Mouse (Mus musculus) thymus, postnatal 4 days (tissue): ENCODE data around the gene Rasgrp3.

ENCODE experiments used
- DNase-seq: peaks from one replicate; pipeline ENCODE4 v3.0.0; 2021

Rasgrp3 gene

DNA sequence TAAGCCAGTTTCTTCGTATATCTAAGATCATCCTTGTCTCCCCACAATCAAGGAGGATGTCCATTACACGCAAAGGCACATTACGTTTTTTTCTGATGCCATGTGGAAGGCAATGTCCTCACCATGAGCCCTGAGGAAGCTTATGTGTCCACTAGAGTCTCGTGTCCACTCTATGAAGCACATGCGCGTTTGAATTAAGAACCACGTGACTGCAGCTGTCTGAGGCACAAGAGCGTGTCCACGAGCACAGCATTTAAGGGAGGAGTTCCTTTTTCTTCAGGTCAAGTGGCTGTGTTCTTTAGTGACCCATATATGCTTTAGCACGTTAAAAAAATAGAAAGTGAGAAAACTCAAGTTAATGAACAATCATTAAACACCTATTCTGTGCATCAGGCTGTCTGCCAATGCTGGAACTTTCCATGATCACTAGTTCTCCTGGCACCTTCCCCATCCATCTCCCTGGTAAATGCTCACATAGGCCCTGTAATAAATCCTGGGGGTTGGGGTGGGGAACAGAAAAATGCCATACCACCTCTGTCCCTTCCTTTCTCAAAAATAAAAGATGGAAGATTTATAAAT lies 70.5 kb downstream of the Rasgrp3 start:
- DNase-seq = no peak

DNA sequence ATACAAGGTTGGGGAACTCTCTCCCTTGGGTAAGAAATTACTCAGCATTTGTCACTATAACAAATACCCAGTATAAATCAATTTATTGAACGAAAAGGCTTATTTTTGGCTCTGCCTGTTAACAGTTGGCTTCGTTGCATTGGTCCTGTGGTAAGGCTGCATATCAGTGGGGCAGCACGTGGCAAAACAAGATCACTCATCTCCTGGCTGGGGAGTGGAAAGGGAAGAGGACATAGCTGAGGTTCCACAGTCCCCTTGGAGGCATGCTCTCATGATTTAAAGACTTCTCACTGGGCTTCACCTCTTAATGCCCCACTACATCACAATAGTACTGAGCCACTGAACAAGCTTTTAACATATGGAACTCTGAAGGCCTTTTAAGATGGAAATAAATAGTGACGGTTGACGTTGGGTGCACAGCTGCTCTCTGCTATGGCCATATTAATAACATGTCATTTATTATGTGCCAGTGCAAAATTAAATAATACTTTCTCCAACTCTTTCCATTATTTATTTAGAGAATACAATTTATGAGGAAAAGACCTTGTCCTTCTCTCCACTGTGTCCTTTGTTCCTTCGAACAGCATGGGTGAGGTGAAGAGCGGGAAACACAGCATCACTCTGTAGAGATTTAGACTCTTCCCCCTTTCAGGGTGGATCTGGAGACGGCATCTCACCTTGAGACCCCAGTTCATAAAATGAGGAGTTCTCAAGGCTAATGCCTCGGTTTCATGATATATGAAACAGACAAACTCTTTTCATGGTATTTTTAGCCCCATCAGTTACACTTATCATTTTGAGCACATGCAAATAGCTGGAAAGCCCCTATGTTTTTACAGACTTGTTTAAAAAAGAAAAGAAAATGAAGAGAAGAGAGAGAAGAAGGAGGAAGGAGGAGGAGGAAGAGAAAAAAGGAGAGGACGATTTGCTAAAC lies 71.3 kb downstream of the Rasgrp3 start:
- no peak for DNase-seq

DNA sequence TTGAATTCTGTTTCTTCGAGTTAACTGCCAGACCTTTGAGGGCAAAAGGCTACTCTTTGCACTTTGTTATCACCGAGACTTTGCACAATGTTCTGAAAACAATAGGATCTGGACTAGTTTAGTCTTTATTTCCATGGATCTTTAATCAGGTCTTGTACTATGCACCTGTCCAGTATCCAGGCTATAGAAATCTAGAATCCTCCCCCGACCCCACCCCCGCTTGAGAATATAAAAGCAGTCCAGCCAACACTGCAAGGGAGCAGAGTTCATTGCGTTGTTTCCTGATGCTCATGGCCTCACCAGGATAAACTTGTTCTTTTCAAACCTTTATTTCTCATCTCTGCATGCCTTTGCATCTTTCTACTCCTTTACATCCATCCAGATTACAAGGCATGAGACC lies 73.6 kb downstream of the Rasgrp3 start:
- DNase-seq = no peak

DNA sequence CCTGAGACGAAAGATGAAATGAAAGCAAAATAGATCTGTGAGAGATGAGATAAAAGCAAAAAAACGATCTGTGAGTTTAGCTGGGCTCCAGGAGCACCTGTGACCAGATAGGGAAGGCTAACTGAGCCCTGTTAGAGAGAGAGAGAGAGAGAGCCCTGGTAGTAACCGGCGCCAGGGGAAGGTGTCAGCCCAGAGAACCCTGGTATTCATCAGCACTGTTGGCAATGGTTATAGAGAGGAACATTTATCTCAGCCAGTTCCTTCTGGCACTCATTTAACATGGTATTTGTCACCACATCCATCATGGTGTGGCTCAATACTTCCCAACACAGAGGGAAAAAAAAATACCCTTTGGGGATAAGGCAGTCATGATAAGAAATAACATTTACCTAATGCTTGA lies 80.9 kb downstream of the Rasgrp3 start:
- no peak for DNase-seq

DNA sequence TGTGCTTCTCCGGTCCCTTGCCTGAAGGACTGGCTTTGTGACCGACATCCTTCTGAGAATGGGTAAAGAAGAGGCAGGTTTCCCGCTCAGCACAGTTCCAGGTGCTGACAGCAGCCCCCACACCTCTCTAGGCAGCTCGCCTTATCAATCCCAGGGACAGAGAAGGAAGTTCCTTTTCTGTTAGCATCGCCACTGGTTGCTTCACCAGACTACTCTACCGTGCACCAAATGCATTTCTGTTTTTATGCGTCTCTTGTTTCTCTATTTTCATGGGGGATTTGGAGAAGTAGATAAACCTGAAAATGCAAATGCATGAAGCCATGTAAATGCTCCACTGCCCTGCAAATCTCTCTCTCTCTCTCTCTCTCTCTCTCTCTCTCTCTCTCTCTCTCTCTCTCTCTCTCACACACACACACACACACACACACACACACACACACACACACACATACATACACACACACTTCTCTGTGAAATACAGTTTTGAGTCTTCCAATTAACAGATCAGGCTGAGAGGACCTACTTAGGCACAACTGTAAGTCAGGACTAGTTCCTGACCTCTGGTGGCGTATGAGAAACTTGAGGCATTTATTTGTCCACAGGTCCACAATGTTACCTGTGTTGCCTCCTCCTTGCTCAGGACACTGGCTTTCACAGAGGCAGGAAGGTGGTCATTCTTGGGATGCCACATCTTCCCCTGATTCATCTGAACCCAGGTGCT lies 82.6 kb downstream of the Rasgrp3 start:
- DNase-seq = no peak

DNA sequence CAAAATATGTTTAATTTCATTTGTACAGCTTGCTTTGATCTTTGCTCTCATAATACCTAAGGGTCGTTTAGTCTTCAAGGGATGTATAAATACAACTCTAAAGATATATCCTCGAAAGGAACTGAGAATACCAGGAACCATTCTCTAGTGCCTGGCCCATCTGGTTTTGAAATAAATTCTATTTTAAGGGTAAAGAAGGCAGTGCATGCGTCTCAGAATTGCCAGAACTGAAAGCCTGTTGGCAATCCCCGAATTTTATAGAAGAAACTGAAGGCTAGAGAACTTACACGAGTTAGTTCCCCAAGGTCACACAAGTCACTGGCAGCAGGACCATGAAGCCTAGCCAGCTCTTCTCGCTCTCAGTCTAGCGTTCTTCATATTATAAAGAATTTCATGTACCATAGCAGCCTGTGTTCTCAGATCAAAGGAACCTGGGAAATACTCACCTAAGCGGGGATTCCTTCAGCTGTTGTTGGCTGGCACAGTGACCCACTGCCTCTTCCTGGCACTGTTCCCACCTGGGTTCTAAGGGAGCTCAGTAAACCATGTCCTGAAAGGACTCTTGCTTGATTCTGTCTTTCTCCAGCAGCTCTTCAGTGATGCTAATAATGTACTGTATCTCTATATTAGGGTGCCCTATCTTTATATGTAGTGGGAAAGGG lies 83.7 kb downstream of the Rasgrp3 start:
- no peak for DNase-seq

DNA sequence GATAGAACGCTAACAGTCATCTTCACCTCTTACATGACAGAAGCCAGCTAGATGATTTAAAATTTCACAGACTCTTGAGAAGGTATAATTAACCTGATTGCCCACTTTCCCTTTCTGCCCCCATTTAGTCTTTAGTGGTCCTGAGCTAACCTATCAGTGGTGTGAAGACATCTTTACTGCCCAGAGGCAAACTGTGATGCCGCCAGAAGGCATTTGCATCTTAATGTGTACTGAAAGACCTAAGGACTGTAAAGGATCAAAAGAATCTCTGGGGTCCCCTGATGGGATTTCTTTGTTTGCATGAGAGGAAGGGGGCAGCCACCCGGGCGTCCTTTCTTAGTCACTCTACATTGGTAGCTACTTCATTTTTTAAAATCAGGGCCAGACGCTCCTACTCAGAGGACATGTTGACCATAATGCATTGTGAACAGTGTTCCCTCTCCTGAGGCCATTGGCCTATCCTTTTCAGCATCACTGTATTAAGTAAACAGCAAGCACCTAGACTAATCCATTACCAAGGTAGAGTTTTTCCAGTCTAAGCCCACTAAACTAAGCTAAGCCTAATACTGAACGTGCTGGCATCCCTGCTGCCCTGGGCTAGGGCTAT lies 85.6 kb downstream of the Rasgrp3 start:
- no peak for DNase-seq

DNA sequence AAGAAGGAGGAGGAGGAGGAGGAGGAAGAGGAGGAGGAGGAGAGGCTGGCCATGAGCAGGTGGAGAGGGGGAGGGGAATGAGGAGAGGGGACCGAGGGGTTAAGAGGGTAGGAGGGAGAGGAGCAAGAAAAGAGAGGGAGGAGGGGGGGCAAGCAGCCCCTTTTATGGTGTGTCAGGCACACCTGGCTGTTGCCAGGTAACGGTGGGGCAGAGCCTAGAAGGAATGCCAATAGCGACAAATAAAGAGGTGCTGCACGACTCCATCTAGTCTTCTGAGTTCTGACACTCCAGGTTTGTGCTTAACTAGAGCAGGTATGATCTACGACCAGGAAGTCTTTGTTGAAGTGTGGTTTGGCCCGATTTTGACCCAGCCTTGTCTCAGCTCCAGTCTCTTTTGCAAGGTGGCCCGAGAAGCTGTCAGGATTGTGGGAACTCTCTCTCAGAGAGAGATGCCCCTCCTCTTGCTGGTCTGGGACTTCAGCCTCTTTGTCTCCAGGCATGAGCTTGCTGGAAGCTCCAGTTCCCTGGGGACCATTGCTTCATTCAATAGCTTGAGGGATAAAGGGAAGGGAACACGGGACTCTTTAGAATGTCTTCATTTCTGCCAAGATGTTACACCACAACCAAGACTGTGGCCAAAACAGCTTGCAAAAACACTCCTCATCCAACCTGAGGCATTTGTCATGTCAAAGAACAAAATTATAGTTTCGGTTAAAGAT lies 86.8 kb downstream of the Rasgrp3 start:
- no peak for DNase-seq

DNA sequence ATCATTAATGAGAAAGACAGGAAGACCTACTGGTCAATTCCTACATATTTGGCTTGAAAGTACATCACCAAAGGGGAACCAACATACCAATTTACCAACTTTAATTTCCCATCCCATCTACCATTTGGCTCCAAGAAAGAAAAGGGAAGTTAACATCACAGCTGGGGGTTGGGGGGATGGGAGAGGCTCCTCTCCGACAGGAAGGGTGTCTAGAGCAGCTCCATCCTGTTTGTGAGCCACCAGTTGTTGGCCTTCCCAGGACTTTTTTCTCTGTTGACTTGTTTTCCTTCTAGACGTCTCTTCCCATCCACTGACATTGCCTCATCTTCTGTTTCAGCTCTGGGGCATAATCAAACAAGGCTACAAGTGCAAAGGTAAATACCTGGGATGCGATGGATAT lies 88.1 kb downstream of the Rasgrp3 start:
- DNase-seq = no peak

DNA sequence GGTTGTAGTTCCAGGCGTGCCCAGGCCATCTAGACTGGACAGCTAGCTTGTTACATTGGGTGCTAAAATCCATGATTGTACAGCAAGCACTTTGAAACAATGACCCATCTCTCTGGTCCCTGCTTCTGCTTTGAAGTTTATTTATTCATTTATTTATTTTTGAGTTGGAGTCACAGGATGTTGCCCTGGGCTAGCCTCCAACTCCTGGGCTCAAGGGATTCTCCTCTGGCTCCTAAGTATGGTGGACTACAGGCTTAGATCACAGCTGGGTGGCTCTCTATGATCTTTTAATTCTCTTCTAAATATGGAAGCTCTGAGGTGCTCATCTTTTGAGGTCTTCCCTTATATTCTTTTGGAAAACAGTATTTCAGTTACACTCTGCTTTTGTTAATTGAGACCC lies 90.7 kb downstream of the Rasgrp3 start:
- no peak for DNase-seq

DNA sequence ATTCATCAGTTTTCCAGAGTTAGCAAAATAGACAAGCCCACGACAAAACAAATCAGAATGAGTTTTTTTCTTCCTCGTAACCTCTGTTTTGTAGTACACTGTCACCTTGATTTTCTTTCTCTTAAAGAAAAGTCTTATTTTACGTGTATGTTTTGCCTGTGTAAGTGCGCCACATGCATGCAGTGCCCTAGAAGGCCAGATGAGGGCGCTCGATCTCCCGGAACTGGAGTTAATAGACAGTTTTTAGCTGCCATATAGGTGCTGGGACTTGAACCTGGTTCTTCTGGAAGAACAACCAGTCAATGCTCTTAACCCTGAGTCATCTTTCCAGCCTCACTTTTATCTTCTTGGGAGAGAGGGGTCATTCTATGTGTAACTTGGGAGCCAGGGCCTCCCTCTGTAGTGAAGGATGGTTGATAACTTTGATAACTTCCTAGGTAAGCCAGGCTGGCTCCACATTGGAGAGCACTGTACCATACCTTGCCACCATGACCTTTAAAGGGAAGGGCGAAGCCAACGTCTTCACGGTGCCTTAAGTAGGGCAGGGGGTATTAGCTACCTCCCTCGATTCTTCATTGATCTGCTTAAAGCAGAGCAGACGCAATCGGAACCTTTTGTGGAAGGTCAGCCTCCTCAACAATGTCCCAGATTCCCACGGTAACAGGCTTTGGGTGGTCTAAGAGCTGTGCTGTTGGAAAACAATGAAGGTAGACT lies 93.7 kb downstream of the Rasgrp3 start:
- no peak for DNase-seq

DNA sequence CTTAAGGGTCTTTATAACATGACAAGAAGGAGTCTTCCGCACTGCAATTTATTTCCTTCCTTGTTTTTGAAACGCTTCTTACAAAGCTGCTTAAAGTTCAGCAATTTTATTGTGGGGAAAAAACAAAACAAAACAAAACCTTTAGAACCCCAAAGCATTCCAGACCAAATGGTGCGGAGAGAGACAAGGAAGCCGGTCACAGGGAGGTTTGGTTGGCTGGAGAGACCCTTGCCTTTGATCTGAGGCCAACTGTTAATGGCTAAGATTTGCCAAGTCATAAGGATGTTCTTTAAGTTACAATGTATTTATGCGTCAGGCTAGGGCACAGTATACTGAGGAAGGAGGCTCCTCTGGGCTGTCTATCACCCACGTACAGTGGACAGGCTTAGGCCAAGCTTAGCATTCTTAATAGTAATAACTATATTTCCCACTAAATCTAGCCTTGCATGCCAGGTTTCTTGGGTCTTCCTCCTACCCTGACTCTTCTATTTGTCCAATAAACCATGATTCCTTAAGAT lies 96.8 kb downstream of the Rasgrp3 start:
- no peak for DNase-seq

DNA sequence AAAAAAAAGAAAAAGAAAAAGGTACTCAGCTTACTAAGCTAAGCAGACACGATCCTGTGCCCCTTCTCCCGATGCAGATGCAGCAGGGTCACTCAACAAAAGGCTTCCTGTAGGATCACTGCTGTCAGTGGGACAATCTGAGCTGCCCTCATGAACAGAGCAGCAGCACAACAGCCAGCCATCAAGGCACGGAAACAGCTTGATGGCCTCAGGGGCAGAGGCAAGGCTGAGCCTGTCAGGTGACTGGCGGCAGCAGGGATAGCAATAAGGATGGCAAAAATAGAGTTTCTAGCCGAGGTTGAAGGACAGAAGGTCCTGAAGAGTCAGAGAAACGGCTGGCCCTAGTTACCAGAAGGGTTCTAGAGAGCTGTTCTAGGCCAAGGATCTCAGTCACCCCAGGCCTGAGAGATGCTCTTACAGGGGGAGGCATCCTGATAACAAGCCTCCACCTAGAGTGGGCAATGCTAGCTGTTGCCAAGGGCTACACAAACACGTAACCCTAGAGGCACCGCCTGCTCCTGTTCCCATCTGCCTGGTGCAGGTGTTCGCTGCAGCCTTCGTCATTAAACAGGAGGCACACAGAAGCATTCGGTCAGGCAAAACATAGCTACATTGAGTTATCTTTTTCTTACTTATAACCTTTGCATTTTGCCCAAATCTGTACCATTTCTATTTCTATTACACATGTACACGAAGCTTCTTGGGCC lies 98.8 kb downstream of the Rasgrp3 start:
- no peak for DNase-seq

DNA sequence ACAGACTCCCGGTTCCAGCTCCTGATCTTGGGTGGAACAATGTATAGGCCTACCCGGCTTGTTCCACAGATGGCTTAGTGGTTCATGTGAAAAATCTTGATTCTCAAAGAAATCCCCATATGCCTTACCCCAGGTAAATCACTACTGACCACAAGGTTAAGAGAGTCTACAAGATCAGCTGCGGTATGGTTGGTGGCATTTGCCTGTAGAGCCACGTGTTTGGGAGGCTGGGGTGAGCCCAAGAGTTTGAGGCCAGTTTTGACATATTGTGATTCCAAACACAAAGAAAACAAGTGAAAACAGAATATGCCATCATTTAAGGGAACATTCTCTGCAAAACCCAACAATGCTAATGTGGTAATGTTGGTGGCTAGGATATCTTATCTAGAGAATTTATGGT lies 99.9 kb downstream of the Rasgrp3 start:
- DNase-seq = no peak

DNA sequence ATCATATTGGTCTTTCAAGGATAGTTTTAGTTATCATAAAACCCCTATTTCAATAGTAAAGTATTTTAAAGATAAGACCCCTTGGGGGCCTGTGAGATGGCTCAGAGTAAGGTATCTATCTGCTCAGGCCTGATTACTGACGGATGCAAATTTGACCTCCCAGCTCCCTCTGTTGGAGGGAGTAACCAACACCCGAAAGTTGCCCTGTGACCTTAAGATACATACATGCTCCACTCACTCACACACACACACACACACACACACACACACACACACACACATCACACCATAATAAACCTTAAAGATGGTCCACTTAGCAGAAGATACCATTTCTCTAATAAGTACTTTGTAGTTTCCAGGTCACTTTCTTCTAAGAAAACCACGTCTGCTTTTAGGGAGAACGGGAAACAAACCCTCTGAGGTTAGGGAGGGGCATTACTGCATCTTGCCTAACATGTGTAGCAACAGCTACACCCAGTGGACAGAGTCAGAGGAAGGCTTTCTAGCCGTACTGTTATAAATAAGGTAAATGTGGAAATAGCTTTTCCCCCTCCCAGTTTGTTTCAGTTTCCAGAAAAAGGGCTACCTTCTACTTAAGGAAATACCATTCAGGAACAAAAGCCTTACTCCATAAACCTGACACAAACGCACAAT lies 100.8 kb downstream of the Rasgrp3 start:
- no peak for DNase-seq

DNA sequence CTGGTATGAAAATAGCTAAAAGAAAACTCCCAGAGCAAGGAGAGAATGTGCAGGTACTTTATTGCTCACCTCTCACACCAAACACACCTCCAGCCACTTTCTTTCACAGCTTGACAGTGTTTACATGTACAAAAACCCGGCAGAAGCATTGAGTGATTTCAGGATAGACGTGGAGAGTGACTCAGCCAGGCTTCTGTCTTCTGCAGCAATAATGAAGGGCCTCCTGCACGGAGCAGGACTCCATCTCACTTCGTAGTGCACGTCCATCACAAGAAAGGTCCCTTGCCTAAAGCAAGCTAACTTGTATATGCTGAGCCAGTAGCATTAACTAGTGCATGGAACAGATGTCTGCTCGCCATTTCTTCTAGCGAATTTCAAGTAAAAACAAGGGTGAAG lies 101.4 kb downstream of the Rasgrp3 start:
- no peak for DNase-seq

DNA sequence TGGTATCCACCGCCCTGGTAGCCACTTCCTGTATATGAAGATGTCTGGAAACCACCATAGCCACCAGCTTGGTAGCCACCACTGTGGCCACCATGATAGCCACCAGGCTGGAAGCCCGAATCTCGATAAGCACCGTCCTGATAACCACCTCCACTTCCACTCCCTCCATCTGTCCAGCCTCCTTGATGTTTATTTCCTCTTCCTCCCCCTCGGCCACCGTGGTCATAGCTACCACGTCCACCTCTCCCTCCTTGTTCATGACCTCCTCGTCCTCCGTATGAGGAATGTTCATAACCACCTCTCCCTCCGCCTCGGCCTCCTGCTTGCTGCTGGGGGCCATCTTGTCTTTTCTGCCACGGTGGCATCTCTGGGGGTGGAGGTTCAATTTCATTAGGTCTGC lies 102.7 kb downstream of the Rasgrp3 start:
- DNase-seq = no peak

DNA sequence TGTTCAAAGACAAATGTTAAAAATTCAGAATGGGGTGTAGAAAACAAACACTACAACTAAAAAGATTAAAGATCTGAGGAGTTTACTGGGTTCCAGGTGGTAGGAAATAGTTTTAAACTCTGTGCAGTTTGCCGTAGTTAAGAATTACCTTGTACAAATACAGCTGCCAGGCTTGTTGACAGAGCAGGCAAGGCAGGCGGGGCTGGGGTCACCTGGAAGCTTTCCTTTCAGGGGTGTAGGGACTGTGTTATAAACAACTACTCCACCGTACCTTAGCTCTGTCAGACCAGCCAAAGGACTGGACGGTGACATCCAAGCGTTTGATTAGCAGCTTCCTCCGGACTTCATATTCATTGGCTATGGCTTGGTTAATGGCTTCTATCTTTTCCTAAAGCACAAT lies 103.4 kb downstream of the Rasgrp3 start:
- no peak for DNase-seq

DNA sequence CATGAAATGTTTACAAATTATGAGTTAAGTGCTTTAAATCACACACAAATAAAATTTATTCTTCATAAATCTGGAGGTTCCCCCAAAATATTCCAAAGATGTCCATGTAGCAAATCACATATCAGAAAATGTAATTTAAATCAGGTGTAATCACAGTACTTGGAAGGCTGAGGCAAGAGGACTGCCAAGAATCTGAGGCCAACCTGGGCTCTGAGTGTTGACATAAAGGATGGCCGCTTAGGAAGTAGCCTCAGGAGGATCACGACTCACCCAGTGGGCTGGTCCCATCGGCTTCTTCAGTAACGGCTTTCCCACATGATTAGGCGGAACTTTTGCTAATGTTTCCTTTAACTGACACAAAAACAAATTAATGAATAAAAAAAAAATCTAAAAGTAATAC lies 104.1 kb downstream of the Rasgrp3 start:
- DNase-seq = no peak

DNA sequence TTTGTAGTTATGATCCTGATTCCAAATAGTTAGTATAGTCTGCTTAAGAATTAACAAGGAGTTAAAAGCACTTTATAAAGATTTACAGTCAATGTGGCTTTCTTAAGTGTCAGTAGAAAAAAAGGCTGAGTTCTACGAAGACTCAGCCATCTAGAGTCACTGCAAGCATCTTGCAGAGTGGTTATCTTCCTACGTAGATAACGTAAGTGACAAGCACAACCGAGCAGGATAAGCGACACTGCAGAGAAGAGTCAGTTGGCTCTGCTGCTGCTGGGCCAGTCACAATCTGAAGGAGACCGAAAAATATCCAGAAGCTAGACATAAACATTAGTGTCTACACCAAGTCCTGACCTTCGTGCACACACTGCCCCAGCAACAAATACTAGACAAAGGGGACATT lies 107.7 kb downstream of the Rasgrp3 start:
- DNase-seq = no peak
